Mouse (Mus musculus) heart, embryonic 11.5 days (tissue): ENCODE measurements around the gene Vps29. TPM values are rescaled to one million over a fixed set of nuclear protein-coding genes. Genes with fewer than 3 reads are reported as not detected.

Experiments
- ATAC-seq: fragments of 200-750 bp; cut with Nextera tagmentation; replicated peaks from 2 replicates; pipeline ENCODE4 v1.8.0; 2017; ENCODE audit warnings: moderate library complexity; ENCODE audit not compliant: insufficient number of reproducible peaks, low FRiP score, low TSS enrichment
- H3K27ac ChIP-seq: fragments of 300-500 bp; sonication (generic); 2 replicates; pipeline ENCODE4 v1.5.1; 2014; ENCODE audit warnings: mild to moderate bottlenecking, low read depth, low read length
- H3K27me3 ChIP-seq: fragments of 300-500 bp; sonication (generic); 2 replicates; pipeline ENCODE4 v1.6.1; 2014; ENCODE audit warnings: mild to moderate bottlenecking, low read length, mixed read lengths; ENCODE audit not compliant: control insufficient read depth, insufficient read depth
- H3K36me3 ChIP-seq: fragments of 300-500 bp; sonication (generic); 2 replicates; pipeline ENCODE4 v1.6.1; 2014; ENCODE audit warnings: mild to moderate bottlenecking, low read length, moderate library complexity, mixed read lengths; ENCODE audit not compliant: control insufficient read depth, insufficient read depth
- H3K4me1 ChIP-seq: fragments of 300-500 bp; sonication (generic); 2 replicates; pipeline ENCODE4 v1.6.1; 2014; ENCODE audit warnings: low read length; ENCODE audit not compliant: control insufficient read depth, insufficient read depth
- H3K4me2 ChIP-seq: fragments of 300-500 bp; sonication (generic); 2 replicates; pipeline ENCODE4 v1.6.1; 2014; ENCODE audit warnings: mild to moderate bottlenecking, moderate library complexity
- H3K4me3 ChIP-seq: fragments of 300-500 bp; sonication (generic); 2 replicates; pipeline ENCODE4 v1.5.1; 2014; ENCODE audit warnings: low read depth, low read length
- H3K9ac ChIP-seq: fragments of 300-500 bp; sonication (generic); 2 replicates; pipeline ENCODE4 v1.6.1; 2014; ENCODE audit warnings: mild to moderate bottlenecking, low read depth, low read length, moderate library complexity
- H3K9me3 ChIP-seq: fragments of 300-500 bp; sonication (generic); replicated peaks from 2 replicates; pipeline ENCODE4 v1.6.1; 2016; ENCODE audit warnings: low read length; ENCODE audit not compliant: control insufficient read depth
- WGBS: fragments of 180-500 bp; shearing (Covaris S2); extraction: QIAGEN DNeasy Blood & Tissue Kit; methylation state at CpG from one replicate; pipeline ENCODE4 v1.1.7; 2014; ENCODE audit not compliant: insufficient replicate concordance; 5-methylcytosine and 5-hydroxymethylcytosine counted together
- polyA plus RNA-seq: library from polyadenylated mRNA; unstranded; fragments of >200 nt; fragmentation: Nextera tagmentation; extraction: Ambion mirVana; gene quantifications from 2 replicates; pipeline ENCODE4 v1.2.1, GENCODE M21; 2014

Vps29 gene
- polyA plus RNA-seq, 1 experiment from 2014 or later: 241 TPM

GRCm38 (mm10) chr5:122324608-122325431 lies 29.3 kb upstream of the Vps29 start:
- Histone ChIP-seq H3K4me1 (peaks cover 8% of the 10 kb centered on the region; the same call in 1 of the 2 replicates), H3K4me3 (no peak overlapping the region), H3K4me2 (no peak overlapping the region), H3K9me3 (no peaks in the 10 kb centered on the region), H3K36me3 (peaks cover 8% of the 10 kb centered on the region; the same call in 1 of the 2 replicates), H3K27ac (no peak overlapping the region), H3K9ac (no peak overlapping the region), H3K27me3 (no peaks in the 10 kb centered on the region)
- 85% methylated on average over 23 of the region's 23 CpGs for WGBS
- no peak for ATAC-seq

DNA sequence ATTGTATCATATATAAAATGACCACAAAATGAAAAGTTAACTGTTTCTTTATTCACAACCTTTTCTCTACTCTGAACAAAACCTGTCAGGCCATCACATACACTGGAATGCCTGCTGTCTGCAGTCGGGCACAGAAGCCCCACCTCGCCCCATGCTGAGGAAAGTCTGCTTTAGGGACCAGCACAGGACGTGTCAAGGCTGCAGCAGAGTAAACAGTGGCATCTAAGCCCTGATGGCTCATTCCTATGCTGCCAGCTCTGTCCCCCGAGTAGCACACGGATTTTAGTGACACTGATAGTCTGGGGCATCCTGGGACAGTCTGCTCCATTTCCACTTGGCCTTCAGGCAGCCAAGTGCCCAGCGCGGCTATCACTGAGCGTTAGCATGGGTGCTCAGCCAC lies 28.7 kb upstream of the Vps29 start:
- Histone ChIP-seq H3K36me3 (peaks cover 8% of the 10 kb centered on the region; the same call in 1 of the 2 replicates), H3K4me2 (no peak overlapping the region), H3K27ac (no peak overlapping the region), H3K4me1 (0 out of 2 replicates have a peak, but pooled peaks cover 2% of the 10 kb centered on the region), H3K9ac (no peak overlapping the region), H3K9me3 (no peaks in the 10 kb centered on the region), H3K4me3 (no peak overlapping the region), H3K27me3 (no peaks in the 10 kb centered on the region)
- WGBS: 82% methylated on average over 8 of the region's 8 CpGs
- ATAC-seq: no peak

DNA sequence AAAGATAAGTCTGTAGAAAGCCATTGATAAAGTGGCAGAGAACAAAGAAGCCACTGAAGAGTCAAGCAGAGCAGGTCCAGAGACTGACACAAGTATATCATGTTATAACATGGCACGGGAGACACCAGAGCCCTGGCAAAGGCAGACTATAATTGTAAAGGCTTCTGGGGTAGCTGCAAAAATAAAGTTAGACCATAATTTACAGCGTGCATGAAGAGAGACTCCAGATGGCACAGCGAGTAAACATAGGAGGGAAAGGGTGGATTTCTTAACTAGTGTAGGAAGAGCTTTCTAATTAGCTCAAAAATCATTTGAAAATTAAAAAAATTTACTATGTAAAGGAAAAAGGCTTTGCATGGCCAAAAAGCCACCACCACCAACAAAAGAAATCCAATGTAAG lies 26.9 kb upstream of the Vps29 start:
- no peak overlapping the region for H3K9ac ChIP-seq
- WGBS: 82% methylated on average over 3 of the region's 3 CpGs
- H3K4me1 ChIP-seq: 0 out of 2 replicates have a peak, but pooled peaks cover 2% of the 10 kb centered on the region
- peaks cover 8% of the 10 kb centered on the region; the same call in 1 of the 2 replicates for H3K36me3 ChIP-seq
- H3K4me2 ChIP-seq: no peak overlapping the region
- no peak overlapping the region for H3K27ac ChIP-seq
- no peak for ATAC-seq
- H3K27me3 ChIP-seq: no peaks in the 10 kb centered on the region
- no peak overlapping the region for H3K4me3 ChIP-seq
- H3K9me3 ChIP-seq: no peaks in the 10 kb centered on the region

DNA sequence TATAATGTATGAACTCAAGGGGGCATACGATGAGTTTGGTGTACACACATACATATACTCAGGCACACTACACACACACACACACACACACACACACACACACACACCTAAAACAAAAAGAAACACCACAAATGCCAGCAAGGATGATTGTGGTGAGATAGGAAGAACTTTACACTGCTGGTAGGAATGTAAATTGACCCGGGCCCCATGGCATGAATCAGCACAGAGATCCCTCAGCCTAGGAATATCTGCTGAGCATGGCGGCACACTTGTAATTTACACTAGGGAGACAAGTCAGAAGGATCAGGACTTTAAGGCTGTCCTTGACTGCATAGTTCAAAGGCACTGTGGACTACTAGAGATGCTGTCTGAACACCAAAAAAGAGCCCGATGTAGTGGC lies 23.9 kb upstream of the Vps29 start:
- no peak overlapping the region for H3K9ac ChIP-seq
- H3K4me3 ChIP-seq: no peak overlapping the region
- no peak overlapping the region for H3K27ac ChIP-seq
- no peaks in the 10 kb centered on the region for H3K27me3 ChIP-seq
- no peak overlapping the region for H3K4me2 ChIP-seq
- no peaks in the 10 kb centered on the region for H3K9me3 ChIP-seq
- no peak for ATAC-seq
- 78% methylated on average over 4 of the region's 4 CpGs for WGBS
- no peaks in the 10 kb centered on the region for H3K4me1 ChIP-seq
- H3K36me3 ChIP-seq: peaks cover 4% of the 10 kb centered on the region; the same call in 1 of the 2 replicates

- Histone ChIP-seq H3K27me3 (no peaks in the 10 kb centered on the region), H3K4me3 (no peak overlapping the region), H3K4me2 (no peak overlapping the region), H3K9me3 (no peaks in the 10 kb centered on the region), H3K27ac (no peak overlapping the region), H3K9ac (no peak overlapping the region), H3K4me1 (no peaks in the 10 kb centered on the region), H3K36me3 (no peaks in the 10 kb centered on the region)
- no peak for ATAC-seq
- WGBS: 88% methylated on average over 2 of the region's 3 CpGs
These were observed 19.5 kb upstream of the Vps29 start for GRCm38 (mm10) chr5:122334682-122335081.

- Histone ChIP-seq H3K9ac (no peak overlapping the region), H3K27ac (no peak overlapping the region), H3K4me2 (no peak overlapping the region), H3K36me3 (no peaks in the 10 kb centered on the region), H3K4me1 (no peaks in the 10 kb centered on the region), H3K4me3 (no peak overlapping the region), H3K9me3 (no peaks in the 10 kb centered on the region), H3K27me3 (no peaks in the 10 kb centered on the region)
- ATAC-seq: no peak
- WGBS: 83% methylated on average over 7 of the region's 7 CpGs
These were observed 17.4 kb upstream of the Vps29 start for GRCm38 (mm10) chr5:122336554-122337294.

- ATAC-seq: no peak
- 58% methylated on average over 1 of the region's 1 CpGs for WGBS
These were observed 11.3 kb upstream of the Vps29 start for GRCm38 (mm10) chr5:122342874-122343273.

GRCm38 (mm10) chr5:122343768-122344167 lies 10.4 kb upstream of the Vps29 start:
- no peak overlapping the region for H3K4me3 ChIP-seq
- H3K9ac ChIP-seq: no peak overlapping the region
- H3K9me3 ChIP-seq: peaks cover 3% of the 10 kb centered on the region; the same call in 1 of the 2 replicates
- no peaks in the 10 kb centered on the region for H3K27me3 ChIP-seq
- no peaks in the 10 kb centered on the region for H3K4me1 ChIP-seq
- 52% methylated on average over 7 of the region's 7 CpGs for WGBS
- H3K27ac ChIP-seq: no peak overlapping the region
- no peak for ATAC-seq
- H3K36me3 ChIP-seq: no peaks in the 10 kb centered on the region
- H3K4me2 ChIP-seq: no peak overlapping the region

More at GRCm38 (mm10) chr5:122342874-122343273, 11.3 kb upstream of the Vps29 start:
- H3K4me1 ChIP-seq: no peaks in the 10 kb centered on the region
- H3K4me3 ChIP-seq: no peak overlapping the region
- H3K9ac ChIP-seq: no peak overlapping the region
- no peak overlapping the region for H3K27ac ChIP-seq
- no peaks in the 10 kb centered on the region for H3K36me3 ChIP-seq
- no peaks in the 10 kb centered on the region for H3K27me3 ChIP-seq
- H3K9me3 ChIP-seq: peaks cover 3% of the 10 kb centered on the region; the same call in 1 of the 2 replicates
- H3K4me2 ChIP-seq: no peak overlapping the region
